Mouse (Mus musculus) limb, embryonic 15.5 days (tissue): ENCODE data around the gene Gstm2. TPM values are rescaled to one million over a fixed set of nuclear protein-coding genes. Genes with fewer than 3 reads are reported as not detected.
"Not testable (repeated sequence)": the region's sequence is repeated elsewhere in the genome, so short reads cannot be mapped to it uniquely, and the experiment has no call there.

ENCODE experiments used
- ATAC-seq: fragments of 200-750 bp; cut with Nextera tagmentation; 2 replicates; pipeline ENCODE4 v1.8.0; 2017; ENCODE audit warnings: low read depth, moderate TSS enrichment; ENCODE audit not compliant: insufficient number of reproducible peaks, low FRiP score, low TSS enrichment
- H3K27ac ChIP-seq: fragments of 300-500 bp; sonication (generic); 2 replicates; pipeline ENCODE4 v1.5.1; 2015; ENCODE audit warnings: moderate library complexity, mild to moderate bottlenecking, inconsistent platforms
- H3K27me3 ChIP-seq: fragments of 300-500 bp; sonication (generic); 2 replicates; pipeline ENCODE4 v1.6.1; 2015; ENCODE audit warnings: inconsistent platforms
- H3K36me3 ChIP-seq: fragments of 300-500 bp; sonication (generic); 2 replicates; pipeline ENCODE4 v1.6.1; 2015; ENCODE audit warnings: inconsistent platforms
- H3K4me1 ChIP-seq: fragments of 300-500 bp; sonication (generic); 2 replicates; pipeline ENCODE4 v1.6.1; 2015; ENCODE audit warnings: inconsistent platforms
- H3K4me2 ChIP-seq: fragments of 300-500 bp; sonication (generic); 2 replicates; pipeline ENCODE4 v1.6.1; 2015; ENCODE audit warnings: mild to moderate bottlenecking, inconsistent platforms
- H3K4me3 ChIP-seq: fragments of 300-500 bp; sonication (generic); 2 replicates; pipeline ENCODE4 v1.5.1; 2015; ENCODE audit warnings: mild to moderate bottlenecking, inconsistent platforms
- H3K9ac ChIP-seq: fragments of 300-500 bp; sonication (generic); 2 replicates; pipeline ENCODE4 v1.6.1; 2015; ENCODE audit warnings: inconsistent platforms
- H3K9me3 ChIP-seq: fragments of 300-500 bp; sonication (generic); 2 replicates; pipeline ENCODE4 v1.6.1; 2016; ENCODE audit warnings: inconsistent platforms
- WGBS: fragments of 180-500 bp; shearing (Covaris S2); methylation state at CpG from one replicate; pipeline ENCODE4 v1.1.7; 2015; 5-methylcytosine and 5-hydroxymethylcytosine counted together
- polyA plus RNA-seq: library from polyadenylated mRNA; unstranded; fragments of >200 nt; fragmentation: Nextera tagmentation; extraction: Ambion mirVana; gene quantifications from 2 replicates; pipeline ENCODE4 v1.2.1, GENCODE M21; 2015

The Gstm2 gene
- polyA plus RNA-seq, 1 experiment from 2014 or later, result 69.1 TPM

DNA sequence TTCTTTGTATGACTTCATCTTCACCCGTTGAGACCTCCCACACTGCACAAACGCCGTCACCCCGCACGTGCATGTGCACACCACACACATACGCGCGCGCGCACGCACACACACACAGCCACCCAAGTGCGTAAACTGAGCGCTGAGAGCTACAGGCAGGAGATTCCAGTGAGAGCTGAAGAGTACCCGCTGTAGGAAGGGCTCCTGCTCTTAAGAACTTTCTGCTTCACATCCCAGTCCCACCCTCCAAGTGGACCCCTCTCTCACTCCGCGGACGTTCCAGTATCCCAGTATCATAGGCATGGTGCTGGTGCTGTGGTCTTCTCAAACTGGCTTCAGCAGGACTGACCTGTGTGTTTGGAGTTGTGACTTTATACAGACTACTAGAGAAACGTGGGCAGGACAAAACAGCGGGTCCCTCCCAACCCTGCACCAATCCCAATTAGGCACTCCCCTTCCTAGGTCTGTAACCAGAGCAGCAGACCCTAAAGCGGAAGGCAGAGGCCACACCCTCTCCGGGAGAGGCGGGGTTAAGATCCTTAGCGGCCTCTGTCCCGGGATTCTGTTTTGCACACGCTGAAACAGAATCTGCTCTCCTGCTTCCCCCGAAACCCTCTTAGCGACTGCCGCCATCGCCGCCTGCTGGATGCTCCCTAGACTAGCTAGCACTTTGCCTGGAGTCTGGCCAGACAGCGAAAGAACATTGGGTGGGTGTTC lies 31.4 kb upstream of the Gstm2 start, which contains the start of gene Gstm1:
Gstm1 (minus strand) TSS at position 501 of the 717 bp plus-strand sequence.
- H3K4me3 ChIP-seq, result peak within 1 kb of the TSS; percentile 45
- H3K4me2 ChIP-seq, result peak within 1 kb of the TSS; percentile 76
- H3K9ac ChIP-seq, result peak within 1 kb of the TSS; percentile 47
- H3K36me3 ChIP-seq, result no peaks in the 10 kb centered on the region
- ATAC-seq, result peak; percentile 99
- H3K27ac ChIP-seq, result peak within 1 kb of the TSS; percentile 94
- H3K27me3 ChIP-seq, result no peaks in the 10 kb centered on the region
- no peaks in the 10 kb centered on the region for H3K9me3 ChIP-seq
- WGBS, result under 1% methylated on average over 31 of the region's 31 CpGs
- H3K4me1 ChIP-seq, result peaks cover 13% of the 10 kb centered on the region

DNA sequence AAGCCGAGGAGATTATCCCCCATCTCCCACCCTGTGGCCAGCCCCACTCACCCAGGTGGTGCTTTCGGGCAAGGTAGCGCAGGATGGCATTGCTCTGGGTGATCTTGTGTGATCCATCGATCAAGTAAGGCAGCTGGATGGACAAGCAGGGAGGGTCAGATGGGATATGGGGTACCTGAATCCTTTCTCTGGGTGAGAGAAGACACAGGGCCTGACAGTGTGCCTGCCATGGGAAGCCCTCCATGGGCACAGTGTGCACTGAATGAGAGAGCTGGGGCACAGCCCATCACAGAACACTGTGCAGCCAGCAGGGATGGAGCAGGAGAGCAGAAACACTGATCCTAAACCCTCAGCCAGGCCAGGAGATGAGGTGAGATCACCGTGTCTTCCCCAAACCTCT lies 30.2 kb upstream of the Gstm2 start:
- not testable (repeated sequence) for H3K4me3 ChIP-seq, H3K27ac ChIP-seq, H3K27me3 ChIP-seq, H3K36me3 ChIP-seq, H3K9me3 ChIP-seq, H3K9ac ChIP-seq, ATAC-seq
- 90% methylated on average over 5 of the region's 5 CpGs for WGBS
- Histone ChIP-seq H3K4me2 (peak overlapping the region; percentile 76; the same call in 1 of the 2 replicates), H3K4me1 (peaks cover 13% of the 10 kb centered on the region)

DNA sequence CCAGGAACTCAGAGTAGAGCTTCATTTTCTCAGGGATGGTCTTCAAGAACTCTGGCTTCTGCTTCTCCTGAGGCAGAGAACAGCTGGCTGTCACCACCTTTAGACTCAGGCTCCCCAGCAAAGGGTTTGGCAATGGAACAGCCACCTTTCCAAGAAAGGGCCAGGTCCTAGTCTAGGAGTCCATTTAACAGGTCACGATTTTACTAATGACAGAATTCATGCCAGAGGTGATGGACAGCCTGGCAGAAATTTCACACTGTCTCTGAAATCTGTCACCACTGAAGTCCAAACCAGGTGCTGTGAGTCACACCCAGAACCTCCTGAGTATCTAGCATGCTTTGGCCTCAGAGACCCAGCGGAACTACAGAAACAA lies 28.7 kb upstream of the Gstm2 start:
- H3K9ac ChIP-seq, result no peak overlapping the region
- ATAC-seq, result no peak
- H3K4me1 ChIP-seq, result peaks cover 13% of the 10 kb centered on the region
- H3K27ac ChIP-seq, result no peak overlapping the region
- H3K9me3 ChIP-seq, result no peaks in the 10 kb centered on the region
- no peaks in the 10 kb centered on the region for H3K36me3 ChIP-seq
- no peak overlapping the region for H3K4me2 ChIP-seq
- 85% methylated on average over 2 of the region's 2 CpGs for WGBS
- no peak overlapping the region for H3K4me3 ChIP-seq
- no peaks in the 10 kb centered on the region for H3K27me3 ChIP-seq

DNA sequence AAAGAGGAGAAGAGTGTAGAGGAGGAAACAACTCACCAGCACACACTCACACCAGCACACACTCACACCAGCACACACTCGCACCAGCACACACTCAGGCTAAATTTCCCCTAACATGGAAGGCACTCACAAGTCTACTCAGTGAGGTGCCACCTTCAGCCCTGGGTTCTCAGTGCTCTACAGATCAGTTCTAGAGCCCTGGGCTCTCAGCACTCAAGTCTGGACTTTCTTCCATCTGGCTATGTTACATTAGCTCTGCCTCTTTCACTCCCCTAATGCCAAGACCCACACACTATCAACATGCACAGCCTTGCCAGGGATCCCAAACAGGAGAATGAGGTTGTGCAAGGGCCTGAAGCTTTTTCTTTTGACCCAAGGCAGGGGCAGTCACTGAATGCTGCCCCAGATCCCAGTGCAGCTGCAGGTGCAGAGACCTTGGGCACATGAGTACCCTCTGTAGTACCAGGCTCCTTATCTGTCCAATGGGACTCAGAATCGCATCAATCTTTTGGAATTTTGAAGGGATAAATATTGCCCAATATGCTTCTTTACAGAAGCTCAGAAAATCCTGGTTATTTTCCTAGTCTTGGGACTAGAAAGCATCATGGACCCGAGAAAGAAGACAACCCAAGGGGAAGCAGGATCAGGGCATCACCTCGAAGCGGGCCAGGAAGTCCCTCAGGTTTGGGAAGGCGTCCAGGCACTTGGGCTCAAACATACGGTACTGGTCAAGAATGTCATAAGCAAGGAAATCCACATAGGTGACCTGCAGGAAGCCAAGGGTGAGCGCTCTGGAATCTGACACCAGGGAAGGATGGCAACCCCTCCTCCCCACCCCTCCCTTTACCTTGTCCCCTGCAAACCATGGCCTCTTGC lies 28.1 kb upstream of the Gstm2 start:
- no peak overlapping the region for H3K4me2 ChIP-seq
- no peaks in the 10 kb centered on the region for H3K36me3 ChIP-seq
- H3K9ac ChIP-seq, result no peak overlapping the region
- ATAC-seq, result no peak
- no peak overlapping the region for H3K4me3 ChIP-seq
- no peak overlapping the region for H3K27ac ChIP-seq
- 77% methylated on average over 7 of the region's 8 CpGs for WGBS
- H3K27me3 ChIP-seq, result no peaks in the 10 kb centered on the region
- H3K9me3 ChIP-seq, result no peaks in the 10 kb centered on the region
- peaks cover 13% of the 10 kb centered on the region for H3K4me1 ChIP-seq

DNA sequence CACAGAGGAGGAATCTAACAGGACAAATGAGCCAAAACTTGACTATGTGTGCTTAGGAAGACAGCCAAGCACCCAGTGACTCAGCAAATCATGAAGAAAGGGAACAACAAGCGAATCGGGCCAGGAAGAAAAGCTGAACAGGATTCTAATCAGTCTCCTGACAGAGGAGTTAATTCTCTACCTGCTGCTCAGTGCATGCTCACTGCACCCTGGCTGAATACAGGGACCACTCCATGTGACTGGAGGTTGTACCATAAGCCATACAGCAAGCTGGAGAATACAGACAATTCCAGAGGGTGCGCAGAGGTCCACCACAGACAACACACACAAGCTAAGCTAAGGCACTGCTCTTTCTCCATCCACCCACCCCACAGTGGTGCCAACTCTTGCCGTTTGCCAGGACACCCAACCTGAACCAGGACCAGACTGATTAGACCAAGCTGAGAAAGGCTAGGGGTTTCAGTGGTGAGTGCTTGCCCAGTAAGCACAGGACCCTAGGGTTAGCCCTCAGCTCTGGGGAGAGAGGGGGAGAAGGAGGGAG lies 27.1 kb upstream of the Gstm2 start:
- WGBS, result 79% methylated on average over 4 of the region's 4 CpGs

DNA sequence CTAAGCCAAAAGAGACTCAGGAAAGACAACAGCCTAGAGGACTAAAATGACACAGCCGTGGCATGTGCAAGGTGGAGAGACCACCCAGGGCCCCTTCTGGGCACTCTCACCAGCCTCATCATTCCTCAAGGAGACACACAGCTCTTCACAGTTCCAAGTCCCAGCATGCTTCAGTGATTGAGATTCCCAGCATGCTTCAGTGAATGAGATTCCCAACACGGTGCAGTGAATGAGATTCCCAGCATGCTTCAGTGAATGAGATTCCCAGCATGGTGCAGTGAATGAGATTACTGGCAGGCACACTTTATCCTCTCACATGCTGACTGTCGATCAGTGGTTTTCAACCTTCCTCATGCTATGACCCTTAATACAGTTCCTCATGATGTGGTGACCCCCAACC lies 25.3 kb upstream of the Gstm2 start:
- Histone ChIP-seq H3K9ac (no peak overlapping the region), H3K9me3 (no peaks in the 10 kb centered on the region), H3K36me3 (no peaks in the 10 kb centered on the region), H3K4me2 (no peak overlapping the region), H3K27me3 (no peaks in the 10 kb centered on the region), H3K4me3 (no peak overlapping the region), H3K4me1 (no peaks in the 10 kb centered on the region), H3K27ac (no peak overlapping the region)
- no peak for ATAC-seq
- WGBS, result 73% methylated on average over 3 of the region's 3 CpGs

More for the DNA sequence above, 27.1 kb upstream of the Gstm2 start:
- H3K9me3 ChIP-seq, result no peaks in the 10 kb centered on the region
- peaks cover 10% of the 10 kb centered on the region for H3K4me1 ChIP-seq
- H3K27ac ChIP-seq, result no peak overlapping the region
- H3K27me3 ChIP-seq, result no peaks in the 10 kb centered on the region
- H3K4me2 ChIP-seq, result no peak overlapping the region
- H3K9ac ChIP-seq, result no peak overlapping the region
- H3K36me3 ChIP-seq, result no peaks in the 10 kb centered on the region
- no peak for ATAC-seq
- H3K4me3 ChIP-seq, result no peak overlapping the region

DNA sequence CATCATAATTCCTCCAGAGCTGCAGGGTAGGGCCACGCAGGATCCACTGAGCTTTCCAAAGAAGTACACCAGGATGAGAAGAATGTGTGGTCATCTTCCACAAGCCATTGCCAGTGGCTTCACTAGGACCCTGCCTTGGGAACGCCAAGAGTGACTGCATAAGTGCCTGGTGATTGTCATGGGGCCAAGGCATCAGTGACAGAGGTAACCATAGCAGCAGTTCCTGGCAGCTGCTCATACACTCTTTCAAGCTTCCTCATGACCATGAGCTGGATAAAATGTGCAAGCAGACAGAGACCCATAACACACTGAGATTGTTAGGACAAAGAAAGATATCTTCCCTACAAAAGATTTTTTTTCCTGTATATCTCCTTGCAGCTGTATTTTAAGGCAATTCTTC lies 24.0 kb upstream of the Gstm2 start:
- WGBS, result 61% methylated on average over 2 of the region's 2 CpGs
- Histone ChIP-seq H3K36me3 (no peaks in the 10 kb centered on the region), H3K27me3 (no peaks in the 10 kb centered on the region), H3K4me1 (no peaks in the 10 kb centered on the region), H3K9ac (no peak overlapping the region), H3K4me2 (no peak overlapping the region), H3K27ac (no peak overlapping the region), H3K9me3 (no peaks in the 10 kb centered on the region), H3K4me3 (no peak overlapping the region)
- no peak for ATAC-seq

DNA sequence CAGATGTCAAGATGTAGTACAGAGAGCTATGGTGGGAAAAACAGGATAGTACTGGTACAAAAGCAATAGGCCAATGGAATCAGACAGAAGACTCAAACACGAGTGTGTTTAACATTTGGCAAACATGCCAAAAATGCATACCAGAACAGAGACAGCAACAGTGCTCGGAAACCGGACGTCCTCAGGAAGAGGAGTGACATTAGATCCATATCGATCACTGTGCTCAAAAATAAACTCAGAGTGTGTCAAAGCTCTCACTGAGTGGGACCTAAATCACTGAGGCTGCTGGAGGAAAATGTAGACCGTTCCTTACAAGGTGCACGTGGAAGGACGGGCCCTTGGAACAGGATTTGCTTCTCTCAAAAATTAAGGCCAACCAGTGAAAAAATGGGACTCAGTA lies 15.8 kb upstream of the Gstm2 start:
- Histone ChIP-seq H3K4me2 (no peak overlapping the region), H3K4me3 (no peak overlapping the region), H3K9me3 (no peaks in the 10 kb centered on the region), H3K9ac (no peak overlapping the region), H3K36me3 (no peaks in the 10 kb centered on the region), H3K27ac (no peak overlapping the region), H3K27me3 (no peaks in the 10 kb centered on the region), H3K4me1 (peaks cover 2% of the 10 kb centered on the region; the same call in 1 of the 2 replicates)
- no peak for ATAC-seq
- WGBS, result 72% methylated on average over 8 of the region's 8 CpGs

DNA sequence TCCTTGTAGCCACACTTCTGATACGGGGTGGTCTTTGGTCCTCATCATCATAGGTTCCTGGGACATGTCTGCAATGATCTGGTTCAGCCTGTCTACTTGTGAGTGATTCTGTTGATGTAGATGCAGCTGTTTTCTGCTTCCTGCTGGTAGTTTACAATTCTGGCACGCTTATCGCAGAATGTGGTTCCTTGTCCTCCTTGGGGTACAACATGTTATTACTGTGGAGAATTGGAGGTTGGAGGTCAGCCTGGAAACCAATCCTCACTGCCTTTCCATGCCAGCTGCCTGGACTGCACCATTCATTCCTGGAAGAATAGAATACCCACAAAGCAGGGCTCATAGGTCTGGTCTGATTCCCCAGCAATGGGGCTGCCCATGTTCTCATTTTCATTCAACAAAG lies 13.2 kb upstream of the Gstm2 start:
- Histone ChIP-seq H3K4me3 (no peak overlapping the region), H3K4me1 (peaks cover 3% of the 10 kb centered on the region; the same call in 1 of the 2 replicates), H3K4me2 (no peak overlapping the region), H3K27me3 (no peaks in the 10 kb centered on the region), H3K27ac (no peak overlapping the region), H3K9ac (no peak overlapping the region), H3K9me3 (no peaks in the 10 kb centered on the region), H3K36me3 (no peaks in the 10 kb centered on the region)
- WGBS, result 83% methylated on average over 3 of the region's 3 CpGs
- ATAC-seq, result no peak

DNA sequence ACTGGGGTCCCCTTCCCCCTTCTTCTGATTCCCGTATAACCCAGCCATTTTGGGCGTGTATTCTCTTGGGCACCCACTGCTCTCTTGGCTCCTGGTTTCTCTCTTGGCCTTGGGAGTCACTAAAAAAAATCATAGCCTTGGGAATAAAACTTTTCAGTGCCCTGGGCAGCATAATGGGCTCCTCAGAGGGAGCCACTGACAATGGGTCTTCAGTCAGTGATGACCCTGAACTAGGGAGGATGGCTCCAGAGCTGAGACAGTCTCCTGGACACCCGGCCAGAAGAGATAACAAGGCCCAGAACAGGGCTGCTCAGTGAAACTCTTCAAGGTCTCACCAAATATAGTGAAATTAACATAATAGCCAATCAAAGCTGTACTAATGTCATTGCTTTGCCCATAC lies 12.3 kb upstream of the Gstm2 start:
- no peak for ATAC-seq
- no peak overlapping the region for H3K4me2 ChIP-seq
- H3K4me3 ChIP-seq, result no peak overlapping the region
- no peaks in the 10 kb centered on the region for H3K36me3 ChIP-seq
- 85% methylated on average over 3 of the region's 3 CpGs for WGBS
- H3K27me3 ChIP-seq, result no peaks in the 10 kb centered on the region
- peaks cover 3% of the 10 kb centered on the region; the same call in 1 of the 2 replicates for H3K4me1 ChIP-seq
- no peak overlapping the region for H3K27ac ChIP-seq
- no peaks in the 10 kb centered on the region for H3K9me3 ChIP-seq
- no peak overlapping the region for H3K9ac ChIP-seq

DNA sequence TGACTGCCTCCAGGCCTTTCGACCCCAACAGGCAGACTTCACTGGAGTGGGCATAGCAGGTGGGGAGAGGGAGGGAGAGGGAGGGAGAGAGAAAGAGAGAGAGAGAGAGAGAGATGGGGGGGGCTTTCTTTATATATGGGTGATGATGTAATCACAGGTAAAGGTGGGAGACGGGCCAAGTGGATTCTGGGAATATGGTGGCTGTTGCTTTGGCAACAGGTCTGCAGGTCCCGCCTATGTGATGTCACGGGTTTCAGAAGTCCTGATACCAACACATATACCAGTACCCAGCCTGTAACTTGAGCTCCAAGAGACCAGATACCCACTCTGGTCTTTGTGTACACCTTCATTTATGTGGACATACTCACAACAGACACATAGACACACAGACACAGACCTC lies 10.3 kb upstream of the Gstm2 start:
- Histone ChIP-seq H3K9me3 (no peaks in the 10 kb centered on the region), H3K27me3 (no peaks in the 10 kb centered on the region), H3K4me1 (peaks cover 3% of the 10 kb centered on the region; the same call in 1 of the 2 replicates), H3K4me2 (no peak overlapping the region), H3K36me3 (no peaks in the 10 kb centered on the region), H3K4me3 (no peak overlapping the region), H3K27ac (no peak overlapping the region), H3K9ac (no peak overlapping the region)
- no peak for ATAC-seq
- WGBS, result 79% methylated on average over 4 of the region's 4 CpGs

DNA sequence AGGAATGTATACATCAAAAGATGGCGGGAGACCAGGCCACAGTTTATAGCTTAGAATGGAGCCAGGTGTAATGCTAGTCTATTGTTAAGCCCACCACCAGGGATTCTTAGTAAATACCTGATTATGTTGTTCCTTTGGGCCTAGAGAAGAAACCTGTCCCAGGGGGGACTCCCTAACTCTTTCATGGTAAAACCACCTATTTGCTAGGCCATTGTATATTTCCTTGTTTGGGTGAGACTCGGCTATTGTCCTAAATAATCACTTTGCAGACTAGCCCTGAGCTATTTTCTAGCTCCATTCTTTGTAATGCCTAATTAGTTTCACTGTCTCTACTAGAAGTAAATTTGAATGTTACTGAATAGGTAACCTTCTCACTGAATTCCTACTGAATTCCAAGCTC lies 9.7 kb upstream of the Gstm2 start:
- ATAC-seq, H3K9me3 ChIP-seq, H3K9ac ChIP-seq, H3K27ac ChIP-seq, H3K4me3 ChIP-seq, H3K4me1 ChIP-seq, H3K36me3 ChIP-seq, H3K27me3 ChIP-seq, H3K4me2 ChIP-seq: not testable (repeated sequence)
- WGBS, result 75% methylated on average over 2 of the region's 2 CpGs
